Mouse (Mus musculus) heart, embryonic 10.5 days (tissue): ENCODE results near the gene Slc16a10. TPM values are rescaled to one million over a fixed set of nuclear protein-coding genes. Genes with fewer than 3 reads are reported as not detected.
A peak's percentile ranks its signal among the peaks of the same experiment; 100 is the strongest.

Experiments
- DNase-seq: peaks from one replicate; pipeline ENCODE4 v3.0.0-alpha.2; 2017; ENCODE audit warnings: low spot score
- H3K27ac ChIP-seq: fragments of 300-500 bp; sonication (generic); 2 replicates; pipeline ENCODE4 v1.5.1; 2016; ENCODE audit warnings: mild to moderate bottlenecking
- H3K27me3 ChIP-seq: fragments of 300-500 bp; sonication (generic); 2 replicates; pipeline ENCODE4 v1.6.1; 2016; ENCODE audit warnings: mild to moderate bottlenecking; ENCODE audit not compliant: poor library complexity, insufficient read depth, severe bottlenecking
- H3K36me3 ChIP-seq: fragments of 300-500 bp; sonication (generic); 2 replicates; pipeline ENCODE4 v1.6.1; 2016; ENCODE audit warnings: mild to moderate bottlenecking, moderate library complexity
- H3K4me1 ChIP-seq: fragments of 300-500 bp; sonication (generic); 2 replicates; pipeline ENCODE4 v1.6.1; 2016; ENCODE audit warnings: mild to moderate bottlenecking
- H3K4me3 ChIP-seq: fragments of 300-500 bp; sonication (generic); 2 replicates; pipeline ENCODE4 v1.5.1; 2016; ENCODE audit warnings: mild to moderate bottlenecking, moderate library complexity
- H3K9me3 ChIP-seq: fragments of 300-500 bp; sonication (generic); 2 replicates; pipeline ENCODE4 v1.6.1; 2016; ENCODE audit warnings: mild to moderate bottlenecking, moderate library complexity
- WGBS: fragments of 180-500 bp; shearing (Covaris S2); methylation state at CpG from one replicate; pipeline ENCODE4 v1.1.7; 2016; 5-methylcytosine and 5-hydroxymethylcytosine counted together
- polyA plus RNA-seq: library from polyadenylated mRNA; unstranded; fragments of >200 nt; fragmentation: Nextera tagmentation; extraction: Ambion mirVana; gene quantifications from 2 replicates; pipeline ENCODE4 v1.2.1, GENCODE M21; 2016

Gene Slc16a10
- 15.2 and 20.7 TPM in 2 replicates for polyA plus RNA-seq

DNA sequence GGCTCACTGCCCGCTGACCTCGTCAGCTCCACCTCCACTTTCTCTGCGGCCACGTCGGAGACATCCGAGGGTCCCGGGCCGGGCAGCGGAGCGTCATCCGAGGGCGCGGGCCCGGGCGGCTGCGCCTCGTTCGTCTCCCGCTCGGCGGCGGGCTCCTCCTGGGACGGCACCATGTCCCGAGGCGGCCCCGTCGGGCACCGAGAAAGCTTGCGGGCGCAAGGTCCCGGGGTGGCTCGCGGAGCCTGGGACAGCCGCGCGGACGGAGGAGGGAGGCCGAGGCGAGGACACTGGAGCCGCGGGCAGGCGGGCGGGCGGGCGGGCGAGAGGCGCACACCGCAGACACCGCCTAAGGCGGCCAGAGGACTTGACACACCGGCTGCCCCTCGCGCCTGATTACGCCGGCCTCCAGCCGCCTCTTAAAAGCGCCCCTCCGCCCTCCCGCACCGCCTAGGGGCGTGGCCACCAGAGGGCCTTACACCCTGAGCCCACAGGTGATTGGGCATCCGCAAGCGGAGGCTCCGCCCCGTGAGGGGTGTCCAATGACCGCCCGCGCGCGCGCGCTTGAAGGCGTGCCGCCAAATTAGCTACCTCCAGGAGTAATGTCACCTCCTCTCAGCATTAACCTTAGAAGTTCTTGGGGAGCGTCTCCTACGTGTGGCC is at the start of gene Slc16a10:
Gene Slc16a10 (minus strand): TSS at position 395 of the 660 bp plus-strand sequence.
- H3K27me3 ChIP-seq, result no peaks in the 10 kb centered on the region
- DNase-seq, result peak; percentile 98
- H3K4me1 ChIP-seq, result peaks cover 26% of the 10 kb centered on the region
- under 1% methylated on average over 61 of the region's 76 CpGs for WGBS
- H3K4me3 ChIP-seq, result peak within 1 kb of the TSS; percentile 92
- no peaks in the 10 kb centered on the region for H3K36me3 ChIP-seq
- H3K9me3 ChIP-seq, result no peaks in the 10 kb centered on the region
- H3K27ac ChIP-seq, result peak within 1 kb of the TSS; percentile 95

DNA sequence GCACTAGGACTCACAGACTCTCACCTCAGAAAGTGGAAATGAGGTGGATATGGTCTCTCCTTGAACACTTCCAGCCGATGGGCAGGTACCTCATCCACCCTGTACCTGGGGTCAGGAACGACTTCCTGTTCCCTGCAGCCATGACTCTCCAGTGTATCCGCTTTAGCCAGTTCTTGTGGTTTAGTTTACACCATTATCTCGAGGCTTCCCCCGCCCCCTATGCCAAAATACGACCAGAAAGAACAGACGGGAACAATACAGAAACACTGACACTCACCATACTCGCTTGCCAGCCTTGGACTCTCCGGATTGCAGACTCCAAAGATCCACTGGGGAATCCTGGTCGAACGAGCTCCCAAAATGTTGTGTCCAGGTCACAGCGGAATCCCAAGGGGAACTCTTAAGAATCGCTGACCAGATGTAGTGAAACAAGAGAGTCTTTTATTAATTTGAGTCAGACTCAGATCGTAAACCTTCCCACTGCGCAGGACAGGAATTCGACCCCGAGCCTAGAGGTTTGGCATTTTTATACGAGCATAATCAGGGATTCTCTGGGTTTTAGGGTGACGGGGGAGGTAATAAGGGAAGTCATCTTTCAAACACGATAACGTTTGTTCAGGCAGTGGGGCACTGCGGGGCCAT is 49.4 kb upstream of the Slc16a10 start:
- Histone ChIP-seq H3K36me3 (no peaks in the 10 kb centered on the region), H3K27me3 (no peaks in the 10 kb centered on the region), H3K27ac (no peak overlapping the region), H3K4me3 (peak overlapping the region; percentile 25; the same call in 1 of the 2 replicates), H3K4me1 (peaks cover 13% of the 10 kb centered on the region), H3K9me3 (no peaks in the 10 kb centered on the region)
- DNase-seq, result peak; percentile 64
- 58% methylated on average over 22 of the region's 22 CpGs for WGBS

DNA sequence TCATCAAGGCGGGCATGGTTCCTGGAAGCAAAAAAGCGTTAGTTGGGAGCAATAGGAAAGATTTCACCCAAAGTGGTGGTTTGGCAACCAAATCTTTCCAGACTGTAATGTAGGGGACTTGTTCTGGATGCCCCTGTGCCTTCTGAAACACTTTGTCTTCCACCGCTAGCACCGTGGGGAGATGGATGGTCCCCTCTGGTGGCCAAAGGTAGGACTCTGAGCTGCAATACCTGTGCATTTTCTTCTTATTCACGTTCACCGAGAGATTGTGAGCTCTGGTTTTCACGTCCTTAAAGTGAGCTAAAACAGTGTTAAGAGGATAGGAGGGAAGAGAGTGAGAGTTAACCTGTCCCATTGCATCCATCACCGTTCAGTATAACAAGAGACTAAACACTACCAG is 48.8 kb upstream of the Slc16a10 start:
- Histone ChIP-seq H3K27ac (no peak overlapping the region), H3K9me3 (no peaks in the 10 kb centered on the region), H3K27me3 (no peaks in the 10 kb centered on the region), H3K36me3 (no peaks in the 10 kb centered on the region), H3K4me3 (no peak overlapping the region), H3K4me1 (peaks cover 13% of the 10 kb centered on the region)
- WGBS, result 78% methylated on average over 8 of the region's 8 CpGs
- DNase-seq, result no peak

GRCm38 (mm10) chr10:40189689-40190088 is 47.6 kb upstream of the Slc16a10 start:
- Histone ChIP-seq H3K4me3 (no peak overlapping the region), H3K27me3 (no peaks in the 10 kb centered on the region), H3K36me3 (no peaks in the 10 kb centered on the region), H3K4me1 (peaks cover 13% of the 10 kb centered on the region), H3K9me3 (no peaks in the 10 kb centered on the region), H3K27ac (no peak overlapping the region)
- DNase-seq, result no peak
- WGBS, result 72% methylated on average over 2 of the region's 2 CpGs

GRCm38 (mm10) chr10:40188831-40189230 is 46.8 kb upstream of the Slc16a10 start:
- 74% methylated on average over 3 of the region's 3 CpGs for WGBS
- Histone ChIP-seq H3K36me3 (no peaks in the 10 kb centered on the region), H3K27me3 (no peaks in the 10 kb centered on the region), H3K9me3 (no peaks in the 10 kb centered on the region), H3K4me1 (peaks cover 13% of the 10 kb centered on the region), H3K4me3 (no peak overlapping the region), H3K27ac (no peak overlapping the region)
- DNase-seq, result no peak

- H3K4me1 ChIP-seq, result peaks cover 6% of the 10 kb centered on the region; the same call in 1 of the 2 replicates
- no peak overlapping the region for H3K4me3 ChIP-seq
- H3K36me3 ChIP-seq, result no peaks in the 10 kb centered on the region
- DNase-seq, result no peak
- no peaks in the 10 kb centered on the region for H3K9me3 ChIP-seq
- H3K27me3 ChIP-seq, result no peaks in the 10 kb centered on the region
- H3K27ac ChIP-seq, result no peak overlapping the region
These were observed 43.9 kb upstream of the Slc16a10 start for GRCm38 (mm10) chr10:40185956-40186355.

GRCm38 (mm10) chr10:40180011-40180410 is 38.0 kb upstream of the Slc16a10 start:
- Histone ChIP-seq H3K9me3 (no peaks in the 10 kb centered on the region), H3K4me1 (peaks cover 6% of the 10 kb centered on the region; the same call in 1 of the 2 replicates), H3K36me3 (no peaks in the 10 kb centered on the region), H3K4me3 (no peak overlapping the region), H3K27me3 (no peaks in the 10 kb centered on the region), H3K27ac (no peak overlapping the region)
- no peak for DNase-seq
- WGBS, result 66% methylated on average over 2 of the region's 2 CpGs

- H3K9me3 ChIP-seq, result no peaks in the 10 kb centered on the region
- WGBS, result 92% methylated on average over 5 of the region's 5 CpGs
- no peak overlapping the region for H3K27ac ChIP-seq
- no peak overlapping the region for H3K4me3 ChIP-seq
- peaks cover 6% of the 10 kb centered on the region; the same call in 1 of the 2 replicates for H3K4me1 ChIP-seq
- no peak for DNase-seq
- no peaks in the 10 kb centered on the region for H3K27me3 ChIP-seq
- H3K36me3 ChIP-seq, result no peaks in the 10 kb centered on the region
These were observed 37.1 kb upstream of the Slc16a10 start for GRCm38 (mm10) chr10:40179142-40179541.

GRCm38 (mm10) chr10:40177323-40177962 is 35.4 kb upstream of the Slc16a10 start:
- 36% methylated on average over 6 of the region's 6 CpGs for WGBS
- Histone ChIP-seq H3K27me3 (no peaks in the 10 kb centered on the region), H3K4me3 (no peak overlapping the region), H3K9me3 (no peaks in the 10 kb centered on the region), H3K27ac (no peak overlapping the region), H3K36me3 (no peaks in the 10 kb centered on the region), H3K4me1 (peaks cover 6% of the 10 kb centered on the region; the same call in 1 of the 2 replicates)
- no peak for DNase-seq

DNA sequence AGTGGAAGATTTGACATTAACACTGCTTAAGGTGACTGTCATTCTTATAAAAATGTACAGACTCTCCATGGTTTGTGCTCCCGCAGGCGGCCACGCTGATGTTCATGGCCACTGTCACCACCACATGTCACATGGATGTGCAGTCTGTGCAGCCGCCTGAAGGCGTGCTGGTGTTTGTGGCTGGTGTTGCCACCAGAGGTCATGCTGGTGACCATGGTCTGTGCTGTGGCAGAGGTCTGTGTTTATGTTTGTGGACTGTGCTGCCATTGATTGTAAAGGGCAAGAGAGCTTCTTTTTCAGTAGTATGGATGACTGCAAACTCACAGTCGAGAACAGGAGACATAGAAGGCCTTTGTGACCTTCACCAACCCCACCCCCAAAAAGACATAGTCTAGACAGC is 30.1 kb upstream of the Slc16a10 start:
- WGBS, result 82% methylated on average over 6 of the region's 6 CpGs
- no peaks in the 10 kb centered on the region for H3K27me3 ChIP-seq
- H3K9me3 ChIP-seq, result no peaks in the 10 kb centered on the region
- H3K4me1 ChIP-seq, result 0 out of 2 replicates have a peak, but pooled peaks cover 5% of the 10 kb centered on the region
- H3K36me3 ChIP-seq, result no peaks in the 10 kb centered on the region
- no peak for DNase-seq
- no peak overlapping the region for H3K27ac ChIP-seq
- no peak overlapping the region for H3K4me3 ChIP-seq

DNA sequence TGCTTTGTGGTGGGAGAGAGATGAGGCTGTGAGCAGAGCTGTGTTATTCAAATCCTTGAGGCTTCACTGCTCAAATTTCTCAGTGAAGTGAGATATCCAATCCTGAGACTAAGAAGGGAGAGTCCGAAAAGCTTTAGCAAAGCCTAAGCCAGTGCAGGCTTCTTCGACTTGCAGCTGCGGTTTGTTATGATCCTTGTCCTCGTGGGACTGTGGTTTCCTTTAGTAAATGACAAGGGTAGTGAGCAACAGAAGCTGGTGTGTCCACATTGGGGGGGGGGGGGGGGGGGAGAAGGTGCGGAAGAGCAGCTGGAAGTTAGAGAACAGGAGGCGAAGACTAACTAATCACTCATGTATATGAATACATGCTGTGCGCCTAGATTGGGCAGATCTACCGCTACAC is 29.2 kb upstream of the Slc16a10 start:
- Histone ChIP-seq H3K36me3 (no peaks in the 10 kb centered on the region), H3K27ac (no peak overlapping the region), H3K9me3 (no peaks in the 10 kb centered on the region), H3K4me3 (no peak overlapping the region), H3K4me1 (0 out of 2 replicates have a peak, but pooled peaks cover 5% of the 10 kb centered on the region), H3K27me3 (no peaks in the 10 kb centered on the region)
- 78% methylated on average over 8 of the region's 8 CpGs for WGBS
- DNase-seq, result no peak

DNA sequence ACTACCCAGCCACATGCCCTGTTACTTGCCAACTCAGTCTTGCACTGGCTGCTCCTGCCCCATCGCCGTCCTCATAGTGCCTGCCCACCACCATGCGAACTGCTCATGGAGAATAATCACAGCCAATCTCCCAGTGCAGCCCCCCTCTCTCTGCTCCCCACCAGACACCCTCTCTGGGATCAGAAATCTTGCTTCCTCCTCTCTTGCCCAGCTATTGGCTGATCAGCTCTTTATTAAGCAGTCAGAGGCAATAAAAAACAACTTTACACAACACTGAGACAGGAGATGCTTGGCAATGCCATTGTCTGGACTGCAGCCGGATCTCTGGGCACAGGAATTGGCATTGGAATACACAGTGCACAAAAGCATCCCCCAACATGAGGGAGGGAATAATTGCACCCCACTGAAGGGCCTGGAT is 28.1 kb upstream of the Slc16a10 start:
- Histone ChIP-seq H3K27me3 (no peaks in the 10 kb centered on the region), H3K4me3 (no peak overlapping the region), H3K4me1 (0 out of 2 replicates have a peak, but pooled peaks cover 5% of the 10 kb centered on the region), H3K9me3 (no peaks in the 10 kb centered on the region), H3K27ac (no peak overlapping the region), H3K36me3 (no peaks in the 10 kb centered on the region)
- no peak for DNase-seq
- 85% methylated on average over 4 of the region's 4 CpGs for WGBS

DNA sequence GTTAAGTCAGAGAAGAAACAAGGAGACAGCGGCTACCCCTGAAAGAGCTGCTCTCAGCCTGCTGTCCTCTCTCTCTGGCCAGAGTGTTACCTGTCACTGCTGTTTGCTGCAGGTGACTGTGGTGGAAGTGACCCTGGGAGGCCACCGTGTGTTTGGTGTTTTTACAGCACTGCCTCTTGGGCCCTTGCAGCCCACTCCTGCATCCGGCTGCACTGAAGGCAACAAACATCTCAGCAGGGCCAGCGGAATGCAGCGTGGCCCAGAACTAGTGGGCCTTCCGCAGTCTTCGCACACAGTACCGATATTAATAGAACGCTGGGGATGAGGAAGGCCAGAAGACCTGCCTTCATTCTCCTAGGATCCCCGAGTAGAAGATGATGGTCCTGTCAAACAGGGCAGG is 27.5 kb upstream of the Slc16a10 start:
- Histone ChIP-seq H3K36me3 (no peaks in the 10 kb centered on the region), H3K4me1 (peaks cover 8% of the 10 kb centered on the region), H3K27ac (no peak overlapping the region), H3K9me3 (no peaks in the 10 kb centered on the region), H3K27me3 (no peaks in the 10 kb centered on the region), H3K4me3 (no peak overlapping the region)
- DNase-seq, result no peak
- 72% methylated on average over 10 of the region's 10 CpGs for WGBS
